Mouse (Mus musculus) embryonic facial prominence, embryonic 13.5 days (tissue): ENCODE results near the gene Cpsf4l. TPM values are rescaled to one million over a fixed set of nuclear protein-coding genes. Genes with fewer than 3 reads are reported as not detected.

Source experiments
- ATAC-seq: fragments of 200-750 bp; cut with Nextera tagmentation; 2 replicates; pipeline ENCODE4 v1.8.0; 2017; ENCODE audit warnings: low read depth; ENCODE audit not compliant: insufficient number of reproducible peaks, insufficient read depth, low FRiP score, low TSS enrichment
- H3K27ac ChIP-seq: fragments of 300-500 bp; sonication (generic); 2 replicates; pipeline ENCODE4 v1.5.1; 2015; ENCODE audit warnings: moderate library complexity, mild to moderate bottlenecking, inconsistent platforms
- H3K27me3 ChIP-seq: fragments of 300-500 bp; sonication (generic); 2 replicates; pipeline ENCODE4 v1.6.1; 2015; ENCODE audit warnings: mild to moderate bottlenecking, inconsistent platforms
- H3K36me3 ChIP-seq: fragments of 300-500 bp; sonication (generic); 2 replicates; pipeline ENCODE4 v1.6.1; 2015; ENCODE audit warnings: mild to moderate bottlenecking, inconsistent platforms
- H3K4me1 ChIP-seq: fragments of 300-500 bp; sonication (generic); 2 replicates; pipeline ENCODE4 v1.6.1; 2015; ENCODE audit warnings: inconsistent platforms
- H3K4me2 ChIP-seq: fragments of 300-500 bp; sonication (generic); 2 replicates; pipeline ENCODE4 v1.6.1; 2015; ENCODE audit warnings: moderate library complexity, mild to moderate bottlenecking, inconsistent platforms
- H3K4me3 ChIP-seq: fragments of 300-500 bp; sonication (generic); 2 replicates; pipeline ENCODE4 v1.5.1; 2015; ENCODE audit warnings: mild to moderate bottlenecking, inconsistent platforms
- H3K9ac ChIP-seq: fragments of 300-500 bp; sonication (generic); 2 replicates; pipeline ENCODE4 v1.6.1; 2015; ENCODE audit warnings: mild to moderate bottlenecking, inconsistent platforms
- H3K9me3 ChIP-seq: fragments of 300-500 bp; sonication (generic); 2 replicates; pipeline ENCODE4 v1.6.1; 2016; ENCODE audit warnings: inconsistent platforms
- WGBS: fragments of 180-500 bp; shearing (Covaris S2); methylation state at CpG from one replicate; pipeline ENCODE4 v1.1.7; 2015; ENCODE audit warnings: mixed read lengths; 5-methylcytosine and 5-hydroxymethylcytosine counted together
- polyA plus RNA-seq: library from polyadenylated mRNA; unstranded; fragments of >200 nt; fragmentation: Nextera tagmentation; extraction: Ambion mirVana; gene quantifications from 2 replicates; pipeline ENCODE4 v1.2.1, GENCODE M21; 2015

Gene Cpsf4l
- polyA plus RNA-seq, 1 experiment from 2014 or later, result 1.7 TPM

DNA sequence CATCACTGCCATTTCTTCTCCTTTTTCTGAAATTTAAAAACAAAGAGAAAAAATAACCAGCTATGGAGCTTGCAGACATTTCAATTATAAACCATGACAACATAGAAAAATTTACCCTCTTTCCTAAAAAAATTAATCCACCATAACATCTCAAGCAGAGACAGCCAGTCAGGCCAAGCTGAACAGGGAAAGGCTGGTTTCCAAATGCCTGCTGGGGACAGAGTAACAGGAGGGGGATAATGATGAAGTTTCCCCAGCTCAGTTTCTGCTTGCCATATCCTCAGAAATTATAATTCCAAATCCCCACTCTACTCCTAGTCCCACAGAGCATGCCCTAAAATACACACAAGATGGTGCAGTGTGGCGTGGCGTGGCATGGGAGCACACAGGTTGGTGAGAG, 32.4 kb downstream of the Cpsf4l start:
- Histone ChIP-seq H3K4me2 (no peak overlapping the region), H3K9me3 (no peaks in the 10 kb centered on the region), H3K4me1 (peaks cover 19% of the 10 kb centered on the region), H3K27ac (peak overlapping the region; percentile 19; the same call in 1 of the 2 replicates), H3K4me3 (no peak overlapping the region), H3K9ac (no peak overlapping the region), H3K27me3 (no peaks in the 10 kb centered on the region), H3K36me3 (peaks cover 45% of the 10 kb centered on the region)
- no peak for ATAC-seq
- WGBS, result 81% methylated on average over 2 of the region's 2 CpGs

DNA sequence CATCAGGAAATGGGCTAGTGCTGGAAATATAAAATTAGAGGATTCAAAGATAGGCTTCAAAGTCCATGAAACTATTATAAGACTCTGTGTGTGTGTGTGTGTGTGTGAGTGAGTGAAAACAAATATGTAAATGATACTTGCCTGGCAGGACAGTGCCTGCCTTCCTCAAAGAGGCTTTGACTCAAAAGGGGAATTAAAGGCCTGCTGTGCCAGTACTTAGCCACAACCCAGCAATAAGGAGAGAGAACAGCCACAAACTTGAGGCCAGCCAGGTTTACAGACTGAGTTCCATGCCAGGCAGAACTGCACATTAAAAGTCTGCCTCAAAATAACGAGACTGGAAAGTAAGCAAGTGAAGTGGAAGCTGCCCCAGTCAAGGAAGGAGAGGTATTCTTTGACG, 33.0 kb downstream of the Cpsf4l start:
- peaks cover 18% of the 10 kb centered on the region; the same call in 1 of the 2 replicates for H3K4me1 ChIP-seq
- H3K27ac ChIP-seq, result peak overlapping the region; percentile 19; the same call in 1 of the 2 replicates
- peaks cover 50% of the 10 kb centered on the region for H3K36me3 ChIP-seq
- H3K4me3 ChIP-seq, result no peak overlapping the region
- no peak for ATAC-seq
- 75% methylated on average over 2 of the region's 2 CpGs for WGBS
- no peaks in the 10 kb centered on the region for H3K27me3 ChIP-seq
- no peak overlapping the region for H3K4me2 ChIP-seq
- H3K9me3 ChIP-seq, result no peaks in the 10 kb centered on the region
- no peak overlapping the region for H3K9ac ChIP-seq

DNA sequence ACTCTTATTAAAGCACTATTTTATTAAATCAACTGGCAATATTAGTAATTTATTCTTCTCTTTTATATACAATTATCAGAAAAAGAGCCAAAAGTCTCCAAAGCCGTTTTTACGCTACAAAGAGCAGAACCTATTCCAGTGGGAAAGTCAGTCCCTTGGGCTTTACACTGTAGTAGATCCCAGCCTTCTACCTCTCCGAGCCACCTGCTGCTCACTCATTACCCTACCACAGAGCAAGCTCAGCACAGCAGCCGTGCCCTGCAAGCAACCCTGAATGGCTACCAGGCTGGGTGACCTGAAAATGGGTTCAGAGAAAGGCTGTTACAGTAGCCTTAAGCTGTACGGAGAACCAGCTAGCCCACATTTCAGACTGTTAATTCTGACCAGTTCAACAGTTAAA, 35.2 kb downstream of the Cpsf4l start:
- H3K36me3 ChIP-seq, result peaks cover 70% of the 10 kb centered on the region
- 86% methylated on average over 5 of the region's 5 CpGs for WGBS
- ATAC-seq, result no peak

DNA sequence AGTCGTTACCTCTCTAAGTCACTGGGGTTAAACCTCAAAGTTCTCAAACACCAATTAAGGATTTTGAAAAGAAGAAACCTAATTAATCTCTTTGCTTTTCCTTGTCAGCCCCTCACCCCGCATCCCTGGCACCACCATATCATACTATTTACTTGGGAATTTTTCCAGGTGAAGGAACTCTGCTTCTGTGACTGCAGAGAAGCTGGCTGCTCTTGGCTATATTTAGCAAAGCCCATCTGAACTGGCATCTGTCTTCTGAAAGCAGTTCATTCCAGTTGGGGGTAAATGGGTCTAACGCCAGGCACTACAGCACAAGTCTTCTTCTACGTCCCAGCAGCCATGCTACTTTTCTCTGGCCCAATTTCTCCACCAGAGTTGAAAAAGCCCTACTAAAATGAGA, 36.2 kb downstream of the Cpsf4l start:
- Histone ChIP-seq H3K36me3 (peaks cover 77% of the 10 kb centered on the region), H3K4me3 (no peak overlapping the region), H3K27me3 (no peaks in the 10 kb centered on the region), H3K27ac (no peak overlapping the region), H3K9me3 (no peaks in the 10 kb centered on the region), H3K4me1 (peaks cover 6% of the 10 kb centered on the region; the same call in 1 of the 2 replicates), H3K4me2 (no peak overlapping the region), H3K9ac (no peak overlapping the region)
- 93% methylated on average over 4 of the region's 4 CpGs for WGBS
- no peak for ATAC-seq

More for the DNA sequence above, 35.2 kb downstream of the Cpsf4l start:
- peaks cover 6% of the 10 kb centered on the region; the same call in 1 of the 2 replicates for H3K4me1 ChIP-seq
- H3K27me3 ChIP-seq, result no peaks in the 10 kb centered on the region
- H3K9ac ChIP-seq, result no peak overlapping the region
- no peak overlapping the region for H3K4me3 ChIP-seq
- H3K27ac ChIP-seq, result no peak overlapping the region
- H3K4me2 ChIP-seq, result no peak overlapping the region
- H3K9me3 ChIP-seq, result no peaks in the 10 kb centered on the region

DNA sequence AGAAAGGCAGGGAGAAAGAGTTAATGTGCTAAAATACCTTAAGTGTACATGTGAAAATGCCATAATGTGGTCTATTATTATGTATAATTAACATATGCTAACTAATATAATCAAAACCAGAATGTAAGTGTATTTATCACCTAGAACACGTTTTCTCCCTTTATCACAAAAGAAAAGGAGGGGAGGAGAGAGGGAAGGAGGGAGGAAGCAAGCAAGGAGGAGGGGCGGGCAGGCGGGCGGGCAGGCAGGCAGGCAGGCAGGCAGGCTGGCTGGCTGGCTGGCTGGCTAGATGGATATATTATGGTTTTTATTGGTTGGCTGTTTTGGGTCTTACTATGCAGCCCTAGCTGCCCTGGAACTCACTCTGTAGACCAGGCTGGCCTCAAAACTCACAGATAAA, 40.1 kb downstream of the Cpsf4l start:
- Histone ChIP-seq H3K9ac (no peak overlapping the region), H3K27ac (no peak overlapping the region), H3K36me3 (peaks cover 74% of the 10 kb centered on the region), H3K4me3 (no peak overlapping the region), H3K4me1 (peaks cover 16% of the 10 kb centered on the region; the same call in 1 of the 2 replicates), H3K9me3 (no peaks in the 10 kb centered on the region), H3K4me2 (no peak overlapping the region), H3K27me3 (no peaks in the 10 kb centered on the region)
- ATAC-seq, result no peak
- WGBS, result 78% methylated on average over 4 of the region's 4 CpGs

DNA sequence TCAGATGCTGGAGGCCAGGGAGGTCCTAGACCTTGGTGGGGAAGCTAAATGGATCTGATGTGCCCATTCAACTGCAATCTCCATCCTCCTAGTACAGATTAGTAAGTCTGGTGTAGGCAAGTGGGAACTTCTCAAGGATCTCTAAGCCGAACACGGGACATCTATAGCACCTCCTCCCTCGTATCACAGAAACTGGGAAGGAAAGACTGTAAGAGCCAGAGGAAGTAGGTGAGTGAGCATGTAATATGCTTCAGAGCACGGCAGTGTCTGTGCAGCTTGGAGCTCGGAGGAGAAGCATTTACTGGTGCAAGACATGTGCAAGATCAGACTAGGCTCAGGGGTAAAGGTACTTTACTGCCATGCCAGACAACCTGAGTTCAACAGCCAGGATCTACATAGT, 41.0 kb downstream of the Cpsf4l start:
- no peaks in the 10 kb centered on the region for H3K9me3 ChIP-seq
- H3K4me3 ChIP-seq, result no peak overlapping the region
- ATAC-seq, result no peak
- H3K4me2 ChIP-seq, result no peak overlapping the region
- 90% methylated on average over 5 of the region's 5 CpGs for WGBS
- no peak overlapping the region for H3K9ac ChIP-seq
- H3K36me3 ChIP-seq, result peaks cover 68% of the 10 kb centered on the region
- H3K27me3 ChIP-seq, result no peaks in the 10 kb centered on the region
- H3K4me1 ChIP-seq, result peaks cover 16% of the 10 kb centered on the region; the same call in 1 of the 2 replicates
- H3K27ac ChIP-seq, result no peak overlapping the region

DNA sequence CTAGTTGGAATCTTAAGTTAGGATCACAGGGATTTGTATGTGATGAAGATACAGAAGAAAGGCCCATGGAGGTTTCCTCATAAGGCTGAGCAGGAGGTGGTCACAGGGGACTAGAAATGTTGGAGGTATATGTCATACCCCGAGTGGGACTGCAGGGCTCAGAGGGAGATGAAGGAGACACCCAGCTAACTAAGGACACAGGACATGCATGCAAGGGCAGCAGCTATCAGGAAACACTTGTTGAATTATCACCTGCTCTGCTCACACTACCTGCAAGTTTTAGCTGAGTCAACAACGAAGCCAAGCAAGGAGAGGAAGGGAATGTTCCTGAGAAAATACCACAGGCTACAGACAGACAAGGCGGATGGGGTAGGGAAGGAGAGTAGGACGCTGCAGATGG, 42.1 kb downstream of the Cpsf4l start:
- H3K9me3 ChIP-seq, result no peaks in the 10 kb centered on the region
- H3K4me2 ChIP-seq, result no peak overlapping the region
- H3K4me3 ChIP-seq, result no peak overlapping the region
- H3K27ac ChIP-seq, result no peak overlapping the region
- H3K27me3 ChIP-seq, result no peaks in the 10 kb centered on the region
- peaks cover 16% of the 10 kb centered on the region; the same call in 1 of the 2 replicates for H3K4me1 ChIP-seq
- peaks cover 67% of the 10 kb centered on the region for H3K36me3 ChIP-seq
- 90% methylated on average over 4 of the region's 4 CpGs for WGBS
- no peak for ATAC-seq
- H3K9ac ChIP-seq, result 0 out of 2 replicates have a peak overlapping the region, but pooled peaks have one; percentile 27

DNA sequence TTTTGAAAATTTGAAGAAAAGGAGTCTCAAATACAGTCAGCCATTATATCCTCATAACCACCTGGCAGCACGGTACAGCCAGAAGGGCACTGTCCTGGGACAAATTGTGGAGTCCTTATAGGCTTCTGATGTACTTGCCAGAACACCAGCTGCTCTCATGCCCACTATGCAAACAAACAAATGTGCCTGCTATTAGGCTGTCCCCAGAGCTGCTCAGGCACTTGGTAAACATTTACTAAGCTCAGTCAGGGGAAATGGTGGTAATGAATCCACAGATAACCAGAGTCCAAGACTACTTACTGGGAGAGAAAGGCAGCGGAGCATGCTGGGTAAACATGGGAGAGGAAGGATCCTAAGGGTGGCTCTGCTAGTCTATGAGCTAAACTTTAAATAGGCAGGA, 42.7 kb downstream of the Cpsf4l start:
- Histone ChIP-seq H3K9me3 (no peaks in the 10 kb centered on the region), H3K36me3 (peaks cover 66% of the 10 kb centered on the region), H3K4me1 (peaks cover 16% of the 10 kb centered on the region; the same call in 1 of the 2 replicates), H3K4me2 (no peak overlapping the region), H3K9ac (no peak overlapping the region), H3K27ac (no peak overlapping the region), H3K27me3 (no peaks in the 10 kb centered on the region), H3K4me3 (no peak overlapping the region)
- 87% methylated on average over 2 of the region's 2 CpGs for WGBS
- no peak for ATAC-seq

DNA sequence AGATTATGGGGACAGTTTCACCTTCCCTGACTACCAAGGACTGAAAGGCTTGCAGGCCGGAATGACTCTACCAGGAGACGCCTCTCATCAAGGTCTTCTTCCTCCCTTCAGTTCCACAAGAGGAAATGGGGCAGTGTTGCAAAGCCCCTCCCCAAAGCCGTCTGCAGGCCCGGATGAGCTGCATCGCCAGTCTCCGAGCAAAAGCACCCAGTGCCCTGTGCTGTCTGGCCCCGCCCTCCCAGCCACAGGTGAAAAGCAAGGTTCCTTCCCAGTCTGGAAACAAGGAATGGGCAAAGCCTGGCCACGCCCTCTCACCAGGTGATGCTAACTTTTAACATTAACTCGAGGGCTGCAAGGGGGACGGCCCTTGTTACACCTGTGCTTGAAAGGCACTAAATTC, 43.2 kb downstream of the Cpsf4l start:
- Histone ChIP-seq H3K27me3 (no peaks in the 10 kb centered on the region), H3K27ac (0 out of 2 replicates have a peak overlapping the region, but pooled peaks have one; percentile 34), H3K4me2 (no peak overlapping the region), H3K4me3 (no peak overlapping the region), H3K36me3 (peaks cover 66% of the 10 kb centered on the region), H3K4me1 (peaks cover 16% of the 10 kb centered on the region; the same call in 1 of the 2 replicates), H3K9ac (no peak overlapping the region), H3K9me3 (no peaks in the 10 kb centered on the region)
- WGBS, result 51% methylated on average over 10 of the region's 10 CpGs
- no peak for ATAC-seq

DNA sequence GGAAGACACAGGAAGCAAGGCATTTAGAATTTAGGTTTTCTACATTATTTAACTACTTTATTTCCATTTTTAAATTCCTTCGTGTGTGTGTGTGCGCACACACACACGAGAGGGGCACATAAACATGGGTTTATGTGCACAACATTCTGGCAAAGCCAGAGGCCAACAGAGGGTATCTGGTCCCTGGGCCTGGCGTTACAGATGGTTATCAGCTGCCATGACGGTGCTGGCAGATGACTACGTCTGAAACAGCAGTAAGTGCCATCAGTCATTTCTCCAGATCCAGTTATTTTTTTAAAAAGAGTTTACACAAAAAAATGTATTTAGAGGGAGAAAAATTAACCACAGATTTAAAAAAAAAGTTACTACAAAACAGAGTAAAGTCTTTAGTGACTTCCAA, 43.6 kb downstream of the Cpsf4l start:
- no peak overlapping the region for H3K4me2 ChIP-seq
- peaks cover 16% of the 10 kb centered on the region; the same call in 1 of the 2 replicates for H3K4me1 ChIP-seq
- no peak overlapping the region for H3K9ac ChIP-seq
- 0 out of 2 replicates have a peak overlapping the region, but pooled peaks have one; percentile 34 for H3K27ac ChIP-seq
- H3K27me3 ChIP-seq, result no peaks in the 10 kb centered on the region
- no peak for ATAC-seq
- no peaks in the 10 kb centered on the region for H3K9me3 ChIP-seq
- WGBS, result 79% methylated on average over 6 of the region's 6 CpGs
- no peak overlapping the region for H3K4me3 ChIP-seq
- peaks cover 66% of the 10 kb centered on the region for H3K36me3 ChIP-seq

DNA sequence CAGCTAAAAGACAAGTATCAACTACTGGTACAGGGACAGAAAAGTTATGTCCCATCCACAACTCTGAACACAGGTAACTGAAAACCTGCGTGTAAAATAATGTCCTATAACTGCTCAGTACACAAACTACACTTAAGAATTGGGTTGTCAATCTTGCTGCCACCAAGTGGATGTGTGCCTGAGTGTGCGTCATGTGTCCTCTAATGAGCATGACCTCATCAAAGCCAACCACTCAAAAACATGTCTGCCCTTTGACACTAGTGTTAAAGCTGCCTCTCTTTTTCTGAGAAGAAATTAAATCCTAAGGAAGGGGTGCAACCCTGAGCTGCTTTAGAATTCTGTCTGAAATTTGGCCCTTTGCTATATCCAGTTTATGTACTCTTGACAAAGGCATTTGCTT, 45.5 kb downstream of the Cpsf4l start:
- Histone ChIP-seq H3K4me2 (no peak overlapping the region), H3K9me3 (no peaks in the 10 kb centered on the region), H3K4me1 (peaks cover 16% of the 10 kb centered on the region; the same call in 1 of the 2 replicates), H3K9ac (no peak overlapping the region), H3K27me3 (no peaks in the 10 kb centered on the region), H3K4me3 (no peak overlapping the region), H3K36me3 (peaks cover 68% of the 10 kb centered on the region), H3K27ac (no peak overlapping the region)
- WGBS, result 77% methylated on average over 2 of the region's 2 CpGs
- ATAC-seq, result no peak

DNA sequence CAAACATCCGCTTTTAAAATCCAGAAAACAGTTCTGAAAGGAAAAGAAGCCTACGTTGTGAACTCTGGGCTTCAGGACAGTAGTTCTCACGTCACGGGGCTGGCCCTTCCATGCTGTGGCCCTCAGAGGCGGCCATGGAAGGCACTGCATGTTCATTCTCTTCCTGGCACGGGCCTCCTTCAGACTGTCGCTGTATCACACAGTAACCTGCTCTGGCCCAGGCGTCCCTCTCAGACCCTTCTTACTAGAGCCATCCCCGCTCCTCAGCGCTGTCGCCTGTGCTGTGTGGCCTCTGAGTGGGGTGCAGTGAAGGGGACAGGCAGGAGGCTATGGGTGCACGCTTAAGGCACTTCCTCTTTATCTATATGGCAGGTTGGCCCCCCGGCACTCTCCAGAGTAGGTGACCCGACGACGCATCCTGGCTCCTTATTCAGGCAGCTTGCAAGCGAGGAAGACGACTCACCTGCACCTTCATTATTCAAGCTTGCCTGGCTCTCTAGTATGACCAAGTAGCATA, 47.9 kb downstream of the Cpsf4l start:
- no peak for ATAC-seq
- no peak overlapping the region for H3K9ac ChIP-seq
- WGBS, result 90% methylated on average over 18 of the region's 18 CpGs
- no peak overlapping the region for H3K4me3 ChIP-seq
- no peak overlapping the region for H3K4me2 ChIP-seq
- H3K9me3 ChIP-seq, result no peaks in the 10 kb centered on the region
- H3K36me3 ChIP-seq, result peaks cover 74% of the 10 kb centered on the region
- H3K27ac ChIP-seq, result no peak overlapping the region
- peaks cover 5% of the 10 kb centered on the region; the same call in 1 of the 2 replicates for H3K4me1 ChIP-seq
- no peaks in the 10 kb centered on the region for H3K27me3 ChIP-seq
